Mouse (Mus musculus): ENCODE data around the gene Mbtd1. TPM values are rescaled to one million over a fixed set of nuclear protein-coding genes. Genes with fewer than 3 reads are reported as not detected.

The Mbtd1 gene
- total and polyA plus RNA-seq, 3 experiments = 19.9 to 46.5 (median 21.5) TPM

DNA sequence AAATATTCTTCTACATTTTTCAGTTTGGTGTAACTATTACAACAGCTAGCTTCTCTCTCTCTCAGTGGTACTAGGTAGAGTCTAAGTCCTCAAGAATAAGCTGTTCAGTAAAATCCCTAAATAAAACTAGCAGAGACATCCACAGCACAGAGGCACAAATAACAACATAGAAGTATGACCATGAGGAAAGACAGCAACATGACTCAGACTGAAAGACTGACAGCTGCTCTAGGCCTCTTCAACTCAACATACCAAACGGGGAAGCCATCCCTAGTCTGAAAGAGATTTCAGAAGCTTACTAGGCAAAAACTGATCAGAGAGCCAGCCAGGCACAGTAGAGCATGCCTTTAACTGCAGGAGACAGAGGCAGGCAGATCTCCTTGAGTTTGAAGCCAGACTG lies 23.0 kb upstream of the Mbtd1 start (continued):
- peak; percentile 68; the same call in 1 of the 2 replicates for TF ChIP-seq MXI1 (IDR thresholded peaks at IDR 0.05; ENCODE audit: low read depth, low read length)
- TF ChIP-seq CHD2 (IDR thresholded peaks at IDR 0.05; ENCODE audit: low read length) = no peak
- TF ChIP-seq PAX5 (IDR thresholded peaks at IDR 0.05; ENCODE audit: low read length) = no peak
- TF ChIP-seq RCOR1 (conservative IDR thresholded peaks at IDR 0.05; ENCODE audit: low read depth, low read length) = no peak

DNA sequence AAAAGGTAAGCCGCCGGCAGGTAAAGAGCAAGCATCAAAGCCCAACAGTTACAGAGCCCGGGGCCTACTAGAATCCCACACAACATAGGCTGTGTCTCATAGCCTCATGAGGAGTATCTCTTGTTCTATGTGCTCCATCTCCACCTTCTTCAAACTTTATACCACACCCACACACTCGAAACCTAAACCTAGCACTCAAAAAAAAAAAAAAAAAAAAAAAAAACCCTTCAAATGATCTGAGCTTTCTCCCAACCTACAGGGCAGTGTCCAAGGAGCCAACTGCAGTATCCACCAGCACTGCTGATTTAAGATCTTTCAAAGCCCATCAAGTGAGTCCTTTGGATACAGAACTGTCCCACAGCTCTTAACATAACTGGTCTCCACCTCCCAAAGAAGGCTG lies 1.6 kb upstream of the Mbtd1 start:
- peak overlapping the region; percentile 99 for H3K4me2 ChIP-seq (ENCODE audit: insufficient read depth, low read depth, poor library complexity, severe bottlenecking)
- peaks cover 8 to 32% of the 10 kb centered on the region in 2 experiments for H3K4me1 ChIP-seq (ENCODE audit: control insufficient read depth in 1 of 2, insufficient read depth in 2 of 2)
- TF ChIP-seq ZNF384 (IDR thresholded peaks at IDR 0.05; ENCODE audit: low read depth, low read length) (peak; percentile 65), BHLHE40 (IDR thresholded peaks at IDR 0.05; ENCODE audit: low read depth, low read length) (no peak)
- DNase-seq (ENCODE audit: extremely low read depth) = no peak
- H3K36me3 ChIP-seq (replicated peaks in 1 of 2; ENCODE audit: control insufficient read depth in 1 of 2, insufficient read depth in 1 of 2, low read length in 1 of 2) = peaks cover 24 to 53% of the 10 kb centered on the region in 2 experiments
- no peak overlapping the region for H3K27ac ChIP-seq (ENCODE audit: insufficient read depth, low read depth)
- peak overlapping the region; percentile 90; the same call in 1 of the 2 replicates for H3K9ac ChIP-seq (ENCODE audit: insufficient read depth, low read depth)
- dilution Hi-C loops (cut with MboI; ENCODE audit: extremely low pct_ligation_motif_present, extremely low pct_unique_long_range_greater_than_20kb, low sequenced_read_pairs) = no loop called here
- H3K4me3 ChIP-seq (replicated peaks in 1 of 3; ENCODE audit: low read depth in 2 of 3, low read length in 2 of 3, poor library complexity in 1 of 3) = peak overlapping the region; percentile 89 to 95 (median 89)
- H3K79me2 ChIP-seq (replicated peaks; ENCODE audit: control insufficient read depth, extremely low read depth, insufficient read depth, poor library complexity, severe bottlenecking) = peaks cover 62% of the 10 kb centered on the region
- in situ Hi-C loops (cut with MboI; ENCODE audit: low pct_ligation_motif_present, low pct_unique_long_range_greater_than_20kb, low sequenced_read_pairs) = no loop called here
- H3K9me3 ChIP-seq (replicated peaks; ENCODE audit: low read length) = no peaks in the 10 kb centered on the region
- no peaks in the 10 kb centered on the region for H3K27me3 ChIP-seq (replicated peaks)

DNA sequence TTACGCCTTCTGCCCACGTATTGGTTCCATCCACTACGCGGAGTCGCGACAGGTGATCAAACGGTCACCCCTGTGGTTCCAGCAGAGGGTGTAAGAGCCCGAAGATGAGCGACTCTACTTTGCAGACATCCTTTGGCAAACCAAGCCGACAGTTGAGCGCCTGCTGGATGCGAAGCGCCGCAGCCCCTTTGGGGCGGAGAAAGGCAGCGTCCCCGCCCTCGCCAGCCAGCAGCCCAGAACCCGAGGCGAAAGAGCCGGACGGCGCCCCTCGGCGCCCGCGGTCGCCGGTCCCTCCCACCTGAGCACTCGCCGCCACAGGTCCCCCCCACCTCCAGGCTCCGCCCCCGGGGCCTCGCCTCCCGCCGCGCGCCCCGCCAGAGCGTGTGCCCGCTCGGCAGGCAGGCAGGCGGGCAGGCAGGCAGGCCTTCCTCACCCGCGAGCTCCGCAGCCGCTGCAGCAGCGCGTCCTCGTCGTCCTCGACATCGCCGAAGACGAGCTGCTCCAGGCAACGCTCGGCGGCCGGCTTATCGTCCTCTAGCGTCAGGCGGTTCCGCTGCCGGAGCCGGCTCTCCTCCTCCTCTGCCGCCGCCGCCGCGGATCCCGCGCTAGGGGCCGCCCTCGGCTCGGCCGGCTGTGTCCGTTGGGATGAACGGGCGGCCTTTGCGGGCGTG lies 616 bp upstream of the Mbtd1 start:
- Histone ChIP-seq H3K27me3 (replicated peaks) (no peaks in the 10 kb centered on the region), H3K9me3 (replicated peaks; ENCODE audit: low read length) (no peaks in the 10 kb centered on the region), H3K79me2 (replicated peaks; ENCODE audit: control insufficient read depth, extremely low read depth, insufficient read depth, poor library complexity, severe bottlenecking) (peaks cover 67% of the 10 kb centered on the region), H3K4me1 (ENCODE audit: control insufficient read depth in 1 of 2, insufficient read depth in 2 of 2) (peaks cover 8 to 41% of the 10 kb centered on the region in 2 experiments), H3K27ac (ENCODE audit: insufficient read depth, low read depth) (peak overlapping the region; percentile 92), H3K36me3 (replicated peaks in 1 of 2; ENCODE audit: control insufficient read depth in 1 of 2, insufficient read depth in 1 of 2, low read length in 1 of 2) (peaks cover 16 to 51% of the 10 kb centered on the region in 2 experiments), H3K9ac (ENCODE audit: insufficient read depth, low read depth) (peak overlapping the region; percentile 90), H3K4me3 (replicated peaks in 1 of 3; ENCODE audit: low read depth in 2 of 3, low read length in 2 of 3, poor library complexity in 1 of 3) (peak overlapping the region; percentile 89 to 95 (median 89)), H3K4me2 (ENCODE audit: insufficient read depth, low read depth, poor library complexity, severe bottlenecking) (peak overlapping the region; percentile 99)
- peak; percentile 84 for DNase-seq (ENCODE audit: extremely low read depth)
- dilution Hi-C loops (cut with MboI; ENCODE audit: extremely low pct_ligation_motif_present, extremely low pct_unique_long_range_greater_than_20kb, low sequenced_read_pairs) = no loop called here
- in situ Hi-C loops (cut with MboI; ENCODE audit: low pct_ligation_motif_present, low pct_unique_long_range_greater_than_20kb, low sequenced_read_pairs) = no loop called here
- TF ChIP-seq GABPA (IDR thresholded peaks at IDR 0.05; ENCODE audit: insufficient replicate concordance, low read depth, low read length) (no peak), JUN (IDR thresholded peaks at IDR 0.05; ENCODE audit: insufficient read depth, low read depth, low read length) (no peak), PAX5 (IDR thresholded peaks at IDR 0.05; ENCODE audit: low read length) (no peak), MXI1 (IDR thresholded peaks at IDR 0.05; ENCODE audit: low read depth, low read length) (0 out of 2 replicates have a peak, but pooled peaks have one; percentile 65), TCF12 (IDR thresholded peaks at IDR 0.05; ENCODE audit: low read depth, low read length) (peak; percentile 49), USF2 (conservative IDR thresholded peaks at IDR 0.05; ENCODE audit: low read depth, low read length) (no peak), MEF2A (IDR thresholded peaks at IDR 0.05; ENCODE audit: borderline replicate concordance, low read depth, low read length) (no peak), TBP (conservative IDR thresholded peaks at IDR 0.05; ENCODE audit: low read depth, low read length) (no peak), CTCF (conservative IDR thresholded peaks at IDR 0.05 in 1 of 2, IDR thresholded peaks at IDR 0.05 in 1 of 2; ENCODE audit: low read depth in 2 of 2, low read length in 2 of 2) (peak in 1 of 2 experiments; percentile 61; a peak in 2 of 4 replicates), ELF1 (IDR thresholded peaks at IDR 0.05; ENCODE audit: low read depth, low read length) (peak; percentile 49; the same call in 1 of the 2 replicates), ZNF384 (IDR thresholded peaks at IDR 0.05; ENCODE audit: low read depth, low read length) (no peak), NRF1 (IDR thresholded peaks at IDR 0.05; ENCODE audit: low read depth, low read length) (no peak), ZKSCAN1 (IDR thresholded peaks at IDR 0.05; ENCODE audit: borderline replicate concordance, low read depth, low read length) (no peak), UBTF (IDR thresholded peaks at IDR 0.05; ENCODE audit: low read depth, low read length) (no peak; the same call in 1 of the 2 replicates), POLR2AphosphoS2 (IDR thresholded peaks at IDR 0.05; ENCODE audit: low read depth, low read length) (no peak; the same call in 1 of the 2 replicates), HCFC1 (IDR thresholded peaks at IDR 0.05; ENCODE audit: low read depth, low read length) (no peak; the same call in 1 of the 2 replicates), KAT2A (IDR thresholded peaks at IDR 0.05; ENCODE audit: insufficient replicate concordance, low read length) (0 out of 2 replicates have a peak, but pooled peaks have one; percentile 19), ETS1 (conservative IDR thresholded peaks at IDR 0.05; ENCODE audit: low read depth, low read length) (0 out of 2 replicates have a peak, but pooled peaks have one; percentile 32), RAD21 (IDR thresholded peaks at IDR 0.05; ENCODE audit: low read depth, low read length) (peak; percentile 51), MAX (IDR thresholded peaks at IDR 0.05; ENCODE audit: low read length) (0 out of 2 replicates have a peak, but pooled peaks have one; percentile 34), RCOR1 (conservative IDR thresholded peaks at IDR 0.05; ENCODE audit: low read depth, low read length) (no peak; the same call in 1 of the 2 replicates), SMC3 (IDR thresholded peaks at IDR 0.05; ENCODE audit: low read depth, low read length) (peak; percentile 38), BHLHE40 (IDR thresholded peaks at IDR 0.05; ENCODE audit: low read depth, low read length) (no peak), ZC3H11A (IDR thresholded peaks at IDR 0.05; ENCODE audit: low read depth, low read length) (no peak), NELFE (IDR thresholded peaks at IDR 0.05; ENCODE audit: low read depth, low read length) (peak; percentile 69), MAZ (IDR thresholded peaks at IDR 0.05; ENCODE audit: low read depth, low read length) (peak; percentile 85)
